Mouse (Mus musculus) kidney, adult 10 weeks (tissue): Measurements from ENCODE around the gene Eqtn. TPM values are rescaled to one million over a fixed set of nuclear protein-coding genes. Genes with fewer than 3 reads are reported as not detected.

Experiments
- polyA plus RNA-seq: library from polyadenylated mRNA; stranded (reverse); fragments of 350-450 nt; fragmentation: Illumina TruSeq; extraction: RNeasy Lipid Tissue Mini Kit (QIAGEN cat#74804); gene quantifications from one replicate; pipeline ENCODE4 v1.2.3, GENCODE M21; 2014; ENCODE audit warnings: low read depth, low replicate concordance

Gene Eqtn
- not detected for polyA plus RNA-seq

GRCm38 (mm10) chr4:94928743-94929142 is at the start of gene Eqtn:
Eqtn (minus strand) TSS chr4:94928843.

Other genes with a start within 250 kb of the Eqtn start
- gene Tek, start 189.6 kb downstream of the Eqtn start, polyA plus RNA-seq = 36.5 TPM
- 26.2 TPM for gene Mysm1, start 50.3 kb upstream of the Eqtn start, polyA plus RNA-seq
- 21.3 TPM for gene Jun, start 123.4 kb upstream of the Eqtn start, polyA plus RNA-seq